Mouse (Mus musculus) kidney, adult 9 months (tissue): ENCODE measurements around the gene Lzts3.
A peak's percentile ranks its signal among the peaks of the same experiment; 100 is the strongest.
"Not testable (repeated sequence)": the region's sequence is repeated elsewhere in the genome, so short reads cannot be mapped to it uniquely, and the experiment has no call there.

Experiments
- DNase-seq: peaks from one replicate; pipeline ENCODE4 v3.0.0; 2022

Gene Lzts3

DNA sequence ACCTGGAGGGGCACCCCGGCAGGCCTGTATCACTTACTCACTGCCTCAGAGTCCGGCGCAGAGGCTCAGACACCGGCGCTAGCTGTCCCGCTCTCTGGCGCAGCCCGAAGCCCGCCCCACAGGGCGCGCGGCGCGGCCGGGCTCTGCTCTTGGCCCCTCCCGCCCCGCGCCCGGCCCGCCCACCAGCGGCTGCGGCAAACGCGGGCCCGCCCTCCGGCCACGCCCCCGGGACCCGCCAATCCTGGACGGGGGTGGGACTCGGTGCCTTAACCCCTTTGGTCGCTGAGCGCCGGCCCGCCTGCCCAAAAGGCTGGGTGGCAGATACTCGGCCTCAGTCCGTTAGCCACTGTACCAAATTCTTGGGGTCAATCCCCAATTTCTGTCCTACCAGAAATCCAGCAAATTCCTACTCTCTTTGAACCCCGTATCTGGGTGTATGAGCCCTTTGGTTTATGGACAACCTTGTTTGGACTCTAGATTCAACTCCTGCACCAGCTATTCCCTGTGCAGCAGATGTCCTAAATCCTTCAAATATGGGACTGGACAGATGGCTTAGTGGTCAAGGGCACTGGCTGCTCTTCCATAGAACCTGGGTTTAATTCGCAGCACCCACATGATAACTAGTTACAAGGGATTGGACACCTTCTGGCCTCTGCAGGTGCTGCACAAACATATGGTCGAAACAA, at the start of gene Lzts3:
TSS of gene Lzts3 (minus strand) at position 120 of the 686 bp plus-strand sequence.
- DNase-seq, result peak; percentile 95

DNA sequence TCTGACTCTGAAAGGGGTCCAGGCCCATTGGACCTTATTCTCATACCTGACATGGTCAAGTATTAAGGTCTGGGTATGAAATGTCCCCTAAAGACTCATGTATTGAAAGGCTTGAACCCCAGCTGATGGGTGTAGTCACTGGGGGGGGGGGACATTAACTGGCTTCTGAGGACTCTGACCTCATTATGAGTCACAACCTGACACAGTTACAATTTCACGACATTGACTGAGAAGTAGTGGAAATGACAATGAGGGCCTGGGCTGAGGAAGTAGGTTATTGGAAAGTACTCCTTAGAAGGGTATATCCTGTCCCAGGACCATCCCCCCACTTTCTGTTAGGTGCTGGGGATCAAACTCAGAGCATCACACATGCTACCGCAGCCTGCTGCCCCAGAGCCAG, 46.4 kb upstream of the Lzts3 start:
- no peak for DNase-seq

DNA sequence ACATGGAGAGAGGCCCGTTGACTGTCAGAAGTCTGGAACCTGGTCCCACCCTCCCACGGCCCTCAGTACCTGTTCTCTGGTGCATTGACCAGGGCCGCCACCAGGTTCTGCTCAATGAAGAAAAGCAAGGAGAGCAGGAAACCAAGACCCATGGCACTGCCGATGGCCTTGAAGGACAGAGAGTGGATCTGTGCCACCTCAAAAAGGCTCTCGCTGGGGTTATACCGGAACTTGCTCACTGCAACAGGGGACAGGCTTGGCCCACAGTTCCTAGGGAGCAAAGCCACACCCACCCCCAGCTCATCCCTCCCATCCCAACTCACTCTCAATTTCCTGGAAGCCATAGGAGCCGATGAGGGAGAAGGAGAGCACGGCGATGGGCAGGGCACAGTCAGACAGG, 42.8 kb upstream of the Lzts3 start:
- DNase-seq, result no peak

DNA sequence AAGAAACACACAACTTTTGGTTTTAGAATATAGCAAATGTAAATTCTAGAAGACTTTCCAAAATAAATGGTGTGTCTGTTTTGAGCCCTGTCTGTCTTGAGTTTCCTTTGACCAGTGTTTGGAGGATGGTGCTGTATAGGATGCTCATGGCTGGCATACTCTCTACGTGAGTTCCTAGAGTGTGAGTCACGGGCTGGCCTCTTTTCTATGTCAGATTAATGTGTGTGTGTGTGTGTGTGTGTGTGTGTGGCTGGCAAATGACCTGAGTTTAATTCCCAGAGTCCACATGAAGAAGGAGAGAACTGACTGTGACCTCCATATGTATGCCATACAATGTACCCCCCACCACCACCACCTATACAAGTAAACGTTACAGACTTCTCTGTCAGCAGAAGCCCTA, 38.9 kb upstream of the Lzts3 start:
- no peak for DNase-seq

DNA sequence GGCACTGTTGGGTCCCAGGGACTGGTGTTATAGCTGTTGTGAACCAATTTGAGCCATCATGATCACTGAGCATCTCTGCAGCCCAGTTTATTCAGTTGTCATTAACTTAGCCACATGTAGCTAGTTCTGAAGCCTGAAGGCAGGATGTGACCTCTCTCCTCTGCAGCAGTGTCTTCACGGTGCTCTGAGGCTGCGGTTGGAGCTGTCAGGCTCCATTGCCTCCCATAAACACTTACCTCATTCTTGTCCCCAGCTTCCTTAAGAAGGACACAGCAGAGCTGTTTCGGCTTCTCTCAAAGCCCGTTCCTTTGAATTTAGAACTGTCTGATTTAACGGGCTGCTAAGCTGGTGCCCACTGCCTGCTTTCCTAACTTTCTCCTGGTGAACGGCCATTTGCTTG, 37.3 kb upstream of the Lzts3 start:
- DNase-seq, result no peak

DNA sequence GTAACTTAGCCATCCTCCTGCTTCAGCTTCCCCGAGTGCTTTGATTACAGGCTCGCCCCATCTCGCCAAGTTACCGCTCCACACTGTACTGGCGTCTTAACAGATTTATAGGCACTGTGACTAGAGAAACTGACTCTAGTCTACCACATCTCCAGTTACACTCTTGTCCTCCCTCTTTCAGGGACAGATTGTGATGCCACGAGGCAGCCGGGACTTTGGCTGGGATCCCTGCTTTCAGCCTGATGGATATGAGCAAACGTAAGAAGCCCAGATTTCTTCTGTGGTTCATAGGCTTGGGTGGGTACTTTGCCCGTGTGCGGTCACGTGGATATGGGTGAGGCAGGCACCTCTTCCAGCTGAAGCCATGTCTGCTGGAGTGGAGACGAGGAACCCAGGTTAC, 36.6 kb upstream of the Lzts3 start:
- DNase-seq, result no peak

DNA sequence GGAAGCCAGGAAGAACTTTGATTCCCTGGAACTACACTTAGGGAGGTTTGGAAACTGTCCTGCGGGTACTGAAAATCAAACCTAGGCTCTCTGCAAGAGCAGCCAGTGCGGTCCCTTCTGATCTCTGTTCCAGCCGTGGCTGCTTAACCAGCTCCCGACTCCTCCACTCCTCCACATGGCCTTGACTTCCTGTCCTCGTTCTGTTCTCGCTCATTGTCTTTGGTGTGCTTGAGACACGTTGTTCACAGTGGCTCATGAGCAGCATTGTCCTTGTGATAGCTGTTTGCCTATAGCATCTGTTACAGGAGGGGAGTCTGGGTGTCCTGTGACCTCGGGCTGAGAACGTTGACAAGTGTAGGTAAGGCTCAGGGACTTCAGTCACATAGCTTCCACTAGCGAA, 34.6 kb upstream of the Lzts3 start:
- no peak for DNase-seq

DNA sequence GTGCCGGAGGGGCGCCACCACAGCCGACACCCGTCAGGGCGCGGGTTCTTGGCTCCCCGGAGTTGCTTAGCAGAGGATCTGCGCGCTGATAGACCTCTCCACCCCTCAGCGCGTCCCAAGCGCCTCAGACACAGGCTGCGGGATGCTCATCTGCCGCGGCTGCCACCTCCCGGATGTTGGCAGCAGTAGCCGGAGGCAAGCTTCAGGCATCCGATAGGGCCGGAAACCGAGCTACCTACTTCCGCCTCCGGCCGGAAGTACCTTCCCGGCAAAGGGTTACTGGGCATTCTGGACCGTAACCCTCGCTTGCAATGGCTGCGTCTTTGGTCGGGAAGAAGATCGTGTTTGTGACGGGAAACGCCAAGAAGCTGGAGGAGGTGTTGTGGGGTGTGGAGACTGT, 25.0 kb upstream of the Lzts3 start, which contains the start of gene Itpa:
TSS of gene Itpa (plus strand) at position 52 of the 400 bp plus-strand sequence.
- peak; percentile 88 for DNase-seq

DNA sequence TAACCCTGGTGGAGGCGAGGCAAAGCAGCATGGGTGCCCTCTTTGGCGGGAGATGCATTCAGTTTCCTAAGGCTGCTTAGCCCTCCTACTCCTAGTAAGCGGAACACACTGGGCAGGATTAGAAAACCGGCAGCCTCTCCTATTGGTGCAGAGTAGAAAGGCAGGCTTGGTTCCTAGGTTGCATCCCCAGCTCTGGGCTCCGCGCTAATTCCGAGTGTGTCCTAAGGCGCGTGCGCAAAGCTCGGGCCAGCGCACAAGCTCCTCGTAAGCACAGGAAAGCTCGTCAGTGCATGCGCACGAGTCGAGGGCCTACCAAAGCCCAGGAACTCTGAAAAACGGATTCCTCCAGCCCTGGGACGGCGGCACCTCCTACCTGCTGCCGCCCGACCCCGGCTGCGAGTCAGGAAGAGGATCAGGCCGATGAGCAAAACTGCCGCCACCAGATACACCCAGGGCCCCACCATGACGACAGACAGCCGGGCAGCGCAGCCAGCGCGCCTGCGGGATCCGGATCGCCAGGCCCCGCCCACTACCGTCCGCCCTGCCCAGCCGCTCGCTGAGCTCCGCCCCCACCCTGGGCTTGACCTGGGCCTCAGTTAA, 21.6 kb upstream of the Lzts3 start, which contains the start of gene Ddrgk1:
TSS of gene Ddrgk1 (minus strand) at position 558 of the 600 bp plus-strand sequence.
- peak; percentile 94 for DNase-seq

DNA sequence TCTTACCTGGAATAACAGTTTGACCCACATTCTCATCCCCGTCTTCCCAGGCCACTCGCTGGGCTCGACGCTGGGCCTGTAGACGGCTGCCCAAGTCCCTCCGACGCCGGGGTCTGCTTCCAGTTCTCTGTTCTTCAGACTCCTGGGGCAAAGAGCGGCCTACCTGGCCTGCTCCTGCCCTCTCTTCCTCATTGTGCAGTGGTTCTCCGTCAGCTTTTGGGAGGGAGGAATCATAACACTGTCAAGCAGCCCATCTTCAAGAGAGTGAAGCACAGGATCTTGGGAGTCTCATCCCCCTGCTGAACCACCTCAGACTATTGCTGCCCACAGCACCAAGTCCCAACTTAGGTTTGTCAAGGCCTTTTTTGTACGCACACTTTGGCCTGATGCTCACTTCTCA, 20.7 kb upstream of the Lzts3 start:
- DNase-seq, result no peak

DNA sequence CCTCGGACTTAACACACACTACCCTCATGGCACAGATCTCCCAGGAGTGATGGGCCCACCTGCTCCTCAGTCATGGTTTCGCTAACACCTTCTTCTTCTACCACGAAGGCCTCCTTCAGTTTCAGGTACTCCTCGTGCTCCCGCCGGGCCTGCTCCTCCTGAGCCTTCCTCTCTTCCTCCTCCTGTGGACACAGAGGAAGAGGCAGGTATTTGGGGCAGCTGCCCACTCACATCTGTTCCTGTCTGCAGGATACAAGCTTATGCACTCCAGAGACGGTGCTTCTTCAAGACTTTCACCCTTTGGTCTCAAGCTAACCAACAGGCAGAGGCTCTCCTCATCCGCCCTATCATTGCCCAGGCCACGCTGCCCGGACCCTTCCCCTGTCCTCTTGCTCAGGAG, 15.9 kb upstream of the Lzts3 start:
- no peak for DNase-seq

DNA sequence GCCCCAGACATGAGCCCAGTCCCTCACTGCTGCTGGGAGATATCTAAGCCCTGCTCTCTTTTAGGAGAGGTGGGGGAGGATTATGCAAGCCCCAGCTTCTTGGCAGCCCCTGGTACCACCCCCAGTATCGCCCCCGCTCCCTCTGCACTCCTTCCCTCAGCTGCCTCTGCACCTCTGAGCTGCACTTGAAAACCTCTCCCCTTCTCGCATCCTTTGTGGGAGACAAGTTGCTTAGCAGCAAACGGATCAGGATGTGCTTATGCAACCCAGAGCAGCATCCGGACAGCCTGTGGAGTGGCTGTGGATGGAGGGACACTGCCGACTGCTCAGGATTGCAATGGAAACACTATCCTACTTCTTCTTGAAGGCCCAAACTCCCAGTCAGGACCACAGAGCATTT, 14.9 kb upstream of the Lzts3 start:
- DNase-seq, result no peak

DNA sequence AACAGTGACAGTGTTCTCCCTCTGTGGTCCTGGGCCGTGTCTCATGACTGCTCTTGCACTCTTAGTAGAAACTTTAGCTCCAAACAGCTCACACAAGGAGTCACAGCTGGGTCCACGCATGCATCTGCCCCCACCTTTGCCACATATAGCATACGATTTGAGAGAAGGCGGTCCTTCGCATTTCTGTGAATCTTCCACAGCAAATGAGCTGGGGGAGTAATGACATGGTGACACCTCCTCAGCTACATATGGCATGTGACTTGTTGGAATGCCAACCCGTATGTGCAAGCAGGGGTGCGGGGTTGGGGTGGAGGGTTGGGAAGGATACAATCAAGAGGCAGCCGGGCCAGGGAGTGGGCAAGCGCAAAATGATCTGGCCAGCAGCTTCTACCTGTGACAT, 13.9 kb upstream of the Lzts3 start:
- DNase-seq, result no peak

DNA sequence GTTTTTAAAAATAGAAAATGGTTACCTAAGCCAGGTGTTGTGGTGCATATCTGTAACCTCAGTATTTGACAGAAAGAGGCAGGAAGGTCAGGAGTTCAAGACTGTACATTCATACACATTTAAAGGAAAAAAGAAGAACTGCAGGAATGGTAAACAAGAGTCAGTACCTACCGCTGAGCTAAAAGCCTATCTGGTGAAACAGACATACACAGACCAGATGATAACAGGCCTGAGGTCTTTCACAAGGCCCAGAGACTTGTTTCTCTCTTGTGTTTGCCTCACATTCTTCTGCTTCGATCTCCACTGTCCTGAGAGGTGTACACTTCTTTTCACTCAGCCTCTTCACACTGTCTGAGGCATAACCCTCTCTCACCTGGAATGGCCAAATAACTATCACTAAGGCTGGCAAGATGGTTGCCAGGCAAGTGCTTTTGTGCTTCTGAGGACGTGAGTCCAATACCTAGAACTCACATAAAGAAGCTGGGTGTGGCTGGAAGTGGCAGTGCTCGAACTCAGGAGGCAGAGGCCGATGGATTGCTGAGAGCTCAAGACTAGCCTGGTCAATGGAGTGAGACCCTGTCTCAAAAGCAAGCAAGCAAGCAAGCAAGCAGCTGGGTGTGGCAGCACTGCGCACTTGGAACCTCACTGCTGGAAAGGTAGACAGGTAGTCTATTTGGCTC, 13.2 kb upstream of the Lzts3 start:
- DNase-seq, result no peak

DNA sequence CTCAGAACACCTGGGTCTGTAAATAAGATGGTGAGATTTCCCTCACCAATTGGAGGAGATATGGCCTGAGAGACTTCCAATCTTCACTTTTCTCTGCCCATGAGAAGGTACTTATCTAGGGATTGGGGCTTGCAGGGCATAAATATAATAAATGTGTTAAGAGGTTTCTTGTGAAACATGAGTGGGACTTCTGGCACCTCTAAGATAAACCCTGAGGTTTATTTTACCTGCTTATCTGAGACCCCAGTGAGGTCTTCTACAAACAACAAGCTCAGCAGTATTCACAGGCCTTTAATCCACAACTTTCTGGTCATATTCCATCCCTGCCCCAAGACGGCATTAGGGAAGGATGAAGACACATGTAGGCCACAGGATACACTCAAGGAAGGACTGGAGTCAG, 11.2 kb upstream of the Lzts3 start:
- DNase-seq, result no peak

DNA sequence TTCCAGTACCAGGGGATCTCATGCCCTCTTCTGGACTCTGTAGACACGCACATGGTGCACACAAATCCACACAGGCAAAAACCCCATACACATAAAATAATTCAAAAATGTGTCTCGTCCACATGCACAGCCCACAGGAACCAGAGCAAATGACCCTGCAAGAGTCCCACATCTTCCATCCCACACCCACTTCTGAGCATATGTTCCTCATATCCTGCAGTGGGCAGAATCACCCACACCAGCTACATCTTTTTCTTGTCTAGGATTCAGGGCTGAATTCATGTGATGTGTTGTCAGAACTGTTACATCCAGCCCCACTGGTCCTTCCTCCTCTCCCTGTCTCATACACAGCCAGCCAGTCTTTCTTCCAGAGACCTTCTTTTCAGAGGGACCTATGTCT, 10.7 kb upstream of the Lzts3 start:
- DNase-seq, result no peak

DNA sequence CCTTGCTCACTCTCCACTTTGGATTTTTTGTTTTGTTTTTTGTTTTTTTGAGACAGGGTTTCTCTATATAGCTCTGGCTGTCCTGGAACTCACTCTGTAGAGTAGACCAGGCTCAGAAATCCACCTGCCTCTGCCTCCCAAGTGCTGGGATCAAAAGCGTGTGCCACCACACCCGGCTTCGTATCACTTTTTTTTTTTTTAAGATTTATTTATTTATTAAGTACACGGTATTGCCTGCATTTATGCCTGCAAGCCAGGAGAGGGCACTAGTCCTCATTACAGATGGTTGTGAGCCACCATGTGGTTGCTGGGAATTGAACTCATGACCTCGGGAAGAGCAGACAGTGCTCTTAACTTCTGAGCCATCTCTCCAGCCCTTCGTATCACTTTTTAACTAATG, 6.4 kb upstream of the Lzts3 start:
- not testable (repeated sequence) for DNase-seq

DNA sequence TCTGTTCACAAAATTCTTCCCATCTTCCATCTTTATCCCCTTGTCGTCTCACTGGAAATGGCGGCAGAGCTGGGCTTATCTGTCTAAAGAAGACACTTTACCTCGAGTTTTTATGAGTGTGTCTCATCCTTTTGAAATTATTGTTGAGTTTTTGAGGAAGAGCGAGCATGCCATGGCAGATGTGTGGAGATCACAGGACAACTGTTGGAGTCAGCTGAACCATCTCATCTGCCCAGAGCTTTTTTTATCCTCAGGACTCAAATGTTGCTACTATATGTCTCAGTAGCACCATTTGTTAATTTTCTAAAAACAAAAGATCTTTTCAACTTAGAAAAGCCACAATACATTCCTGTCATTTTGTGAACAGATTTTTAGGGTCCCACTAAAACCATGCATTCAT, 2.6 kb upstream of the Lzts3 start:
- no peak for DNase-seq

DNA sequence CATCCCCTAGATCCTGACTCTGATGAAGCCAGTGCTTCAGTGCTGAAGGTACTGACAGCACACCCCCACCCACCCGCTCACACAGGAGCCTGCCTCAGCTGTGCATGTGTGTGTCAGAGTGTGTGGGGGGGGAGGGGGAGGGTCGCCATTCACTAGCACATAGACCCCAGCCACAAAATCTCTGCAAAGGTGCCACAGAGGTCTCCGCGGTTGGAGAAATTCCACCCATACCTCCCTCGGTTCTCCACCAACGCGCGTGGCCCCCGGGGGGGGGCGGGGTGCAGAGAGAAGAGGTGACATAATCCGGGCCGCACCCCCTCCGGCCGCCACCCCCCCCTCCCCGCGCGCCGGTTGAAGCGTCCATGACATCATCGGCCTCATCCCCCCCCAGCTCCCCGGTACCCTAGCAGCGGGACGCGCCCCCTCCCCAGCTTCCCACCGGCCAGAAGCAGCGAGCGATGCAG, 374 bp downstream of the Lzts3 start:
- no peak for DNase-seq

DNA sequence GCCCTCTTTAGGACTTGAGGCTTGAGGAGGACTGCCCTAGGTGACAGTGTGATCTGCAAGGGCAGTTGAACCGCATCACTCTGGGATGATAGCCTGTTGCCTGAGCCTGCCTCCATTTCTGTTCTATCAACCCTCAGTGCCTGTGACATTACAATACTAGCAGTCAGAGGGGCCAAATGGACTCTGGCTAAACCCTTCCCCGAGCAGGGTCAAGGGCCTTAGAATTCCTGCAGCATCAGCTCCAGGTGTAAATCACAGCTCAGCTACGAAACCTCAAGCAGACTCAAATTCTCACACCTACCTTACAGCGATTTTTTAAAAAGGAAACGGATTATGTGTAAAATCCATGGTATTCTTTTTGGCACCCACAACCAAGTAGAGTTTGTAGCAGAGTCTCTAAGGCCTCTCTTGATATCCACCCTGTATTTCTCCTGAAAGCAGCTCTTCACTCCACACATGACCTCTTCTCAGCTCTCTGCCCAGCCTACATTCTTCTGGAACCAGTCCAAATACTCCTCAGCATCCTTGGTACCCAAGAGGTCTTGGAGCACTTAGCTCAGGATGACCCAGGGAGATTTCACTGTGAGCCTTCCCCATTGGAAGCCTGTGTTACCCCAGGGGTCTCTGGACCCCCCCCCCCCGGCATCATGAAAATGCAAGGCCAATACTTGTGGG, 1.1 kb downstream of the Lzts3 start:
- DNase-seq, result peak; percentile 71

DNA sequence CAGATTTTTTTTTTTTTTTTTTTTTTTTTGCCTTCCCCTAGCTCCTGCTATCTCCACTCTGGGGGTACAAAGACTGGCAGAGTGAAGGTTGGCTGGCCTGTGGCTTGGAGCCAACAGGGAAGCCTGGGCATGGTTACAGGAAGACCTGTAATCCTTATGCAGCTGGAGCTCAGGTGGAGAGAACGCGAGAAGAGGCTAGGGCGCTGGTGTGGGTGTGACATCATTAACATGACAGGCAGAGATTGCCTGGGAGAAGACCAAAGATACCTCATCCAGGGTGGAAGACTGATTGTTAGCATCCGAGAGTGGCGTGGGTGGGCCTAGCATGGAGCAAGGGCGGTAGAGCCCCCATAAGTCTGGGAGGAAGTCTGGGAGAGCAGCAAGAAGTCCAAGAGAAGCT, 3.3 kb downstream of the Lzts3 start:
- DNase-seq, result peak; percentile 56

DNA sequence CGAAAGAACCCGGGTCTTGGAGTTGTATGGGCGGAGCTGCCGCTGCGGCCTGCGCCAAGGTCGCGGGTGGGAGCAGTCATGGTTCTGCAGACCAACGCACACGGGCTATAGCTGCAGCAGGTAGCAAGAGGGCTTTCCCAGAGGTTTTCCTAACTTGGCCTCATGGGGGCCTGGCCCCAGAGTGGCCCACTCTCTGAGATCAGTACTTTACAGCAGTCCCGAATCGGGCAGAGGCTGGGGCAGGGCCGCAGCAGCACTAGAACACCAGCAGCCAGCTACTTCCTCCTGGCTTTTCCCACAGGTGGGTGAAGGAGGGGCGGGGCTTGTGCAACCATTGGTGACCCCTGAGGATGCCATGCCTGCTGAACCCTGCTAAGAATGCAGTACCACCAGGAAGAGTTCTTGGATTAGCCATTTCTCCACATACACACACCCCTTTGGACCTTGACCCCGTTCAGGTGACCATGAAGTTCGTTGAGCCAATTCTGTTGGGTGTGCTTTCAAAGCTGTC, 4.4 kb downstream of the Lzts3 start:
- peak; percentile 98 for DNase-seq

DNA sequence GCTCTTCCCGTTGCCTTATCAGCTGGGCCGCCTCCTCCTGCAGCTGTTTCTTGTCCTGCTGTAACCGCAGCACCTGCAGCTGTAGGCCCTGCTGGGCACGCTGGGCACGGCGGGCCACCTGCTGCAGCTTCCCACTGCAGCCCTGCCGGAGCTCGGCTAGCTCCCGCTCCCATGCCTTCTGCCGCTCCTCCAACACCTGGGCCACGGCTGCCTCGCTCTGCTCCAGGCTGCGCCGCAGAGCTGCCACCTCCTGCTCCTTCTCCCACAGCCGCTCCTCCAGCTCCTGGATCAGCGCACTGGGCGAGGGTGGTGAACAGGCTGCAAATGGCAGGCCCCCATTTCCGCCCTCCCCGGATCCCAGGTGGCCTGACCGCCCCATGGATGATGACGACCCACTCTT, 6.8 kb downstream of the Lzts3 start:
- DNase-seq, result peak; percentile 11
